Mouse (Mus musculus) colon, adult 2 months (tissue): ENCODE measurements around the gene Gbp3. TPM values are rescaled to one million over a fixed set of nuclear protein-coding genes. Genes with fewer than 3 reads are reported as not detected.

ENCODE experiments used
- polyA plus RNA-seq: library from polyadenylated mRNA; depleted of rRNA; stranded (reverse); fragments of >200 nt; gene quantifications from 2 replicates; pipeline ENCODE4 v1.2.3, GENCODE M21; 2012; rRNA removed

Gene Gbp3
- 7.1 and 7.6 TPM in 2 replicates for polyA plus RNA-seq

DNA sequence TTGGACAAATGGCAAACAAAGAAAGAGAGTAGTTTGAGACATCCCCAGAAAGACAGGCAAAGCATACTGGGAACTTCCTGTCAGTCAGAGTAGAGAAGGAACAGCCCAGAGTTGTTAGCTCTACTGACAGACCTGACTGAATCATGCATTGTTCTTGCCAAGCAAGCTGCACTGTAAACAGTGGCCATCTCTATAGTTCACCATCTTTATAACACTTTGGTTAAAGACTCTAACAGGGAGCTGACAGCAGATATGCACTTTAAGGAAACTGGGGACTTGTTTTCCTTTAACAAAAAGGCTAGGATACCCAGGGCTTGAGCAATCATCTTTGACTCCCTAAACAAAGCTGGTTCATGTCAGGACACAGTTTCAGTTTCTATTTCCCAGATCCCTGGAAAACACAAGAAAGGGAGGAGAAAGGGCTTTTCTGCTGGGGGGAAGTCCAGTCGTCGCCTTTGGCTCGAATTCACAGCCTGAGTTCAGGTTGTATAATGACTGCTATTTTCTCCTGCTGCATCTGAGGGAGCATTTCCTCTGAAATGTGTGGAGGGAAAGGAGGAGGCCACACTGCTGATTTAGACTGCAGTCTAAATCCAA, at the start of gene Gbp3:
Gbp3 (plus strand) TSS at position 395 of the 597 bp plus-strand sequence.

DNA sequence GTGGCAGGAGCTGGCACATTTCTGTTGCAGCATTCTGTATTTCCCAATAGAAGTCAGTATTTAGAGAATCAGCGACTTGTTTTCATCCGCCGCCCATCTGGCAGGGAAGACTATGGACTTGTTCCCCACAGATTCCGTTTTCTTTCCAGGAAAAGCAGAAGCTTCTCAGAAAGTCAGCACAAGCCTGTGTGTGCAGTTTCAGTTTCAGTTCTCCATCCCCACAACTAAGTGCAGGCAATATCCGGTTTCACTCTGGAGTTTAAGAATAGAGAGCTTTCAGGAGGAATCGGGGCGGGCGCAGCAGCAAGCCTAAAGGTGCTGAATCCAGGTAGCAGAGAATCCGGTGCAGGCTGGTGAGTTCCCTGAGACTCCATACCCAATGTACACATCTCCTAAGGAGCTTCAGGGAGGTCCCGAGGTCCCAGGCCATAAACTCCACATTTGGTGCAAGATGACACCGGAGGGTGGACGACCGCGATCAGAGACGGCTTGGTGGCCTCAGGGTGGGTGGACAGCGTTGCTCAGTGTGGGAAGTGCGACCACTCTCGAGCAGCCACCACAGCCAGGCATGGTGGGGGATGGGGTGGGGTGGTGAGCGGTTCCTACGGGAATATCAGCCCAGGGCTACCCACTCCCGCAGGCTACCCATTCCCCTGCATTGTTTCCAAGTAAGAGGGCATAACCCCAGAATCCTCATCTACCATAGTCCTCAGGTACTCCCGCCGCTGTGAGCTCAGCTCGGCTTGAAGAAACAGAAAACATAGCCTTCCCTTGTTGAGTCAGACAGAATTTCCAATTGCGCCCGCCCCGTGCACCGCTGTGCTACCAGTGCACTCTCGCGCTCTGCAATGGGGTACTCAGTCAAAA, 29.5 kb upstream of the Gbp3 start, which contains the start of gene Gbp7:
Gbp7 (plus strand) TSS at position 256 of the 867 bp plus-strand sequence.

GRCm38 (mm10) chr3:142594547-142594946, 34.7 kb downstream of the Gbp3 start, which contains the start of gene Gbp2b:
TSS of gene Gbp2b (plus strand) at chr3:142594847.

GRCm38 (mm10) chr3:142620111-142620955, 60.5 kb downstream of the Gbp3 start, which contains the start of gene Gbp2:
TSS of gene Gbp2 (plus strand) at chr3:142620602.

Other genes with a start within 250 kb of the Gbp3 start
- 60.3 and 62.3 TPM in 2 replicates for gene Pdlim5, start 164.3 kb upstream of the Gbp3 start, polyA plus RNA-seq
- gene Gbp5, start 66.0 kb upstream of the Gbp3 start, polyA plus RNA-seq: 0.46 and 0.56 TPM in 2 replicates
- 1.3 and 1.5 TPM in 2 replicates for gene Gbp7, start 29.7 kb upstream of the Gbp3 start, polyA plus RNA-seq
- gene Gbp2b, start 34.8 kb downstream of the Gbp3 start, polyA plus RNA-seq: 0.31 TPM in 2 replicates
- gene Gbp2, start 60.6 kb downstream of the Gbp3 start, polyA plus RNA-seq: 8.0 and 8.2 TPM in 2 replicates
- gene Kyat3, start 141.0 kb downstream of the Gbp3 start, polyA plus RNA-seq: 1.1 and 1.2 TPM in 2 replicates
- 10.6 and 13.9 TPM in 2 replicates for gene Gtf2b, start 205.0 kb downstream of the Gbp3 start, polyA plus RNA-seq